Mouse (Mus musculus) lung, postnatal 10 days (tissue): ENCODE measurements around the gene Erbb2.

ENCODE experiments used
- DNase-seq: peaks from one replicate; pipeline ENCODE4 v3.0.0; 2021

Gene Erbb2

DNA sequence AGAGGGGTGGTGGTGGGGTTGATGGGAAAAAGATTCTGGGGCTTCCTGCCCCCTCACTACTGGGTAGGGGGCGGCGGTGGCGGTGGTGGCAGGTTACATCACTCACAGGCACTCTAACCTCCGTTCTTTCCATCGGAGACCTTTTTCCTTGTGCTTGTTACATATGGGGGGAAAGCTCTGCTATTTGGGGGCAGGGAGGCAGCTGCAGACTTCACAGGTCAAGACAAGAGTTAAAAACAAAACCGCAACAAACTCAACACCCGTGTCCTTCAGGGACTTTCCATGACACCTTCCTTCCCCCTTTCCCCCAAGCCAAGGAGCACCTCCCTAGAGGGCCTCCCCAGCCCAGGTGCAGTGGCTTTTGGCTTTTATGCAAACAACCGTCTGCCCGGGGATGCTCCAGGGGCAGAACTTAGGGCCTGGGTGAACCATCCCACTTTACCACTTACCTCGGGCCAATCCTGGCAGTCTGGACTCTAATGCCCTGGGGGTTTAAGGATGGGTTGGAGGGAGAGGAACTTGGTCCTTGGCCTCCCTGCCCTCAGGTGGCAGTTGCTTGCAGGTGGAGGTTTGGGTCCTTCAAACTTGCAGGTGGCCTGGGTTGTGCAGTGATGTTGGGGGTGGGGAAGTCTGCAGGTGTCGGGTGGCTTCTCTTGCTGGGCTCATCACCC is 46.9 kb downstream of the Erbb2 start:
- DNase-seq: no peak

DNA sequence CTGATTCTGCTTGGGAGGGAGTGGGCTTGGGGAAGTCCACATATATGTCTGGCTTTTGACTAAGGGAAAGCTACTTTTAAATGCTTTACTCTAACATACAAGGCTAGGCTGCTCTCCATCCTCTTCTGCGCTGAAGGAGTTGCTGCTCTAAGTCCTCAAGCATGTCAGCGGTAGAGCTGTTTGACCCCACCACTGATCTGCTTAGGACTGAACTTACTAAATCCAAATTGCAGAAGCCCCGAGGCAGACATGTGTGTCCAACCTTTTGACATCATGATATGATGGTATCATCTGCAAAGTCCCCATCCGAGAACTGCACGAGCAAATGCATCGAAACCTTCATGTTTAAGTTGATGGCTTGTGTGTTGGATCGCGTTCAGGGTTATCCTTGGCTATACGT is 47.6 kb downstream of the Erbb2 start:
- no peak for DNase-seq

DNA sequence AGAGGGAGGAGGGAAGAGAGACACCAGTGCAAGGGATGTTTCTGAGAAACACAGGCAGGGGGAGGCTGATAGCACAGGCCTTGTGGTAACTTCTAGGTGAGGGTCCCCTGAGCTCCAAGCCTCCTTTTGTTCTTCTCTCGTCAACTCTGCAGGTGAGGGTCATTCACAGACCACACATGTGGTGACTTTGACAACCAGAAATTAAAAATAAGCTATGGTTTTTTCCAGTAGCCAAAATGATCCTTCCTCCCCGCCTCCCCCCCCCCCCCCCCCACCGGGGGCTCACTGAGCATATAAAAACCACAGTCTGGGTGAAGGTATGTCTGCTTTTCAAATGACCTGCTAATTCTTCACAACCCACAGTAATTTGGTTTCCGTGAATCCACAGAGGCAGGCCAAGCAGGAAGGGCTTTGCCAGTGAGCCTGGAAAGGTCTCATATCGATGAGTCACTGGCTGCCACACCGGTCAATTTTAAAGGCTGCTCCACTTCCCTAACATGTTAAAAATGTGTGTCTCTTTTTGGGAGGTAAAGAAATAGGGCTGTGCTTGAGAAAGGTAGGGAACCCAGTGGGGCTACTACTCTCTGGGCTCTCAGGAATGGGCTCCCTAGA is 48.9 kb downstream of the Erbb2 start:
- no peak for DNase-seq

DNA sequence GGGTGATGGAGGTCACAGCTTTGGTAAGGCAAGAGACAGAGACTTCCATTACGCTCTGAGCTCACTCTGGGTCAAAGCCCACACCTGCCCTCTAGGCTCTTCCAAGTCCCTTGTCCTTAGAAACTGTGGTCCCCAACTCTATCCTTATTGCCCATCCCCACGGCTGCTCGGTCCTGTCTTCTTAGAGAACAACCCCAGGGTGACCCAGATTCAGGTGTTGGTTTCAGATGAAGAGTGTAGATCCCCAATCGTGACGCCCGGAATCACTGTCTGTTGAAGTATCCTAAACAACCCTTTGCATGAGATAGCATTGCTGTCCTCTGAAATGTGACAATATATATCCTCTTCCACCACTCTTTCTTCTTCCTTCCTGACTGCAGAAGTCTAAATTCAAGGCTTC is 50.0 kb downstream of the Erbb2 start:
- DNase-seq: no peak

- no peak for DNase-seq
Measured at GRCm38 (mm10) chr11:98463911-98464310, 51.6 kb downstream of the Erbb2 start.

- DNase-seq: no peak
Measured at GRCm38 (mm10) chr11:98464516-98464915, 52.2 kb downstream of the Erbb2 start.

- DNase-seq: no peak
Measured at GRCm38 (mm10) chr11:98469761-98470714, 57.8 kb downstream of the Erbb2 start.

- DNase-seq: no peak
Measured at GRCm38 (mm10) chr11:98470795-98471194, 58.5 kb downstream of the Erbb2 start.

DNA sequence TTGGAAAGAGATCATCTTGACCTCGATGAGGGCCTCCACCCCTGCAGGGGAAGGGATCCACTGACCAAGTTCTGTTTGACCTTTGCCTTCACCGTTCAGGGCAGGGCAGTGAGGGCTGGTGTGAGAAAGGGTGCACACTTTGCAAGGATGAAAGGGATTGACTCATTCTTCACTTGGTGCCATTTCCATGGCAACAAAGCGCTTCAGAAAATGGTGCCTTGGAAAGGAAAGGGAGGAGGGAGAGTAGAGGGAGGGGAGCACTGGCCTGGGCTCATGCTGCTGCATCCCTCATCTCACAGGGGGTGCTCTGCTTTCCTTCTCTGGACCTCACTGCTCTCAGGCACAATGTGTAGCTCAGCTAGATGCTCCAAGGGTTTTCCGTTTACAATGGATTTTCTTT is 60.4 kb downstream of the Erbb2 start:
- DNase-seq: no peak

DNA sequence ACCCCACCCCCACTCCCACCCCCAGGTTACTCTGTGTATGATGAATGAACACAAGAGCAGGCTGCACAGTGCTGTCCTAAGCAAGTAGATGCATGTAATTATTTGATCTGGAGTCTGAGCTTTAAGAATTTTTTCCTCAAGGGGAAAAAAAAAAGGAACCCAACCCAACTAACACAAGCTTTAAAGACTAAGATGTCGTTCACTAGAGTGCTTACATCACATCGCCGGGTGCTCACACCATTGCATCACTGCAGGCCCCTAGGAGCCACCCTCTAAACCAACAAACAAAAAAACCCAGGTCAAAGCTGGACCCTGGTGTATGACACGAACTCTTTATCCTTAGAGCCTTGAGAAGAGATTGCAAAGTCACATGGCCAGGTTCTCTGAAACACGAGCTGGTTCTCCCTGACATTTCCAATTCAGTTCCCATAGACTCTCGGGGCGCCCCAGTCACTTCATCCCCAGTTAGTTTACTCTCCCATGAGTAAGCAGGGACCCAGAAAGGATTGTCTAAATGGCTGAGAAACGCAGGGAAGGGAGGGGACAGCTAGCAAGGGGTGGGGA is 61.7 kb downstream of the Erbb2 start:
- no peak for DNase-seq

GRCm38 (mm10) chr11:98474967-98475366 is 62.7 kb downstream of the Erbb2 start:
- no peak for DNase-seq

GRCm38 (mm10) chr11:98475630-98476433 is 63.6 kb downstream of the Erbb2 start:
- DNase-seq: no peak

DNA sequence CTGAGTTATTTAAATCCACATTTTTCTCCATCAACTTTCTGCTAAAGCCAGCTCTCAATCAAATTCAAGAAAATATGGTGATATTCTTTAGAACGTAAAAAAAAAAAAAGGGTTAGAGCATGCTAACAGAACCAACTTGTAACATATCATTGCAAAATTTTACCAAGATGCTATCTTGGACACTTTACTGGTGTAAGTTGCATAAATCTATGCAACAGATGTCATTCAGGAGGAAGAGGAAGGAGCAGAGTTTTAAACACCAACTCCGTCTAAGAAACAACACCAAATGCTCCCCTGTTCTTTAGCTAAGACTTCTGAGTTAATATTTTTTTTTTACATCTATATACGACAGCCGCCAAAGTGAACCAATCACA is 64.2 kb downstream of the Erbb2 start:
- no peak for DNase-seq

GRCm38 (mm10) chr11:98477011-98477701 is 64.9 kb downstream of the Erbb2 start:
- DNase-seq: no peak

GRCm38 (mm10) chr11:98479026-98479939 is 67.0 kb downstream of the Erbb2 start:
- DNase-seq: no peak

DNA sequence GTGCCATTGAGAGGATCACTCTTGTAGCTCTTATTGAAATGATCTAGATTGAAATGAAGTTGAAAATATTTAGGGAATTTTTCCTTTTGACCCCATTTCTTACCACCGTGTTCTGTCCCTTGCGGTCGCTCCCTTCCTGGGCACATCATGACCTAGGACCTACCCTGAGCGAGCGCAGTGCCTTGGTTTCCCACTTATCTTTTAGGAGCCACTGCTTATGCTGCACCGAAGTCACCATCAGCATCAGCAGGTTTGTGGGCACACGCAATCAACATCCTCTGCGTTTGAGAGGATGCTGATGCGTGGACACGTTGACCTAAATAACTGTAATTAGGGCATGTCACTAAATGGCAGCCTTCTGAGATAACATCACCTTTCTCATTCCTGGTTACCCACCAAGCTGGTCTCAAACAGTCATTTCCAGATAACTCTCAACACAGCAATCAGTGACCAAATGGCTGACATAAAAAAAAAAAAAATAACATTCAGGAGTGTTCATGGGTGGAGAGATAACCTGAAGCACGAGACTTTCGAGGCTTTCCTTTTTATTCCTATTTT is 67.7 kb downstream of the Erbb2 start:
- DNase-seq: no peak

GRCm38 (mm10) chr11:98481231-98481630 is 69.0 kb downstream of the Erbb2 start:
- DNase-seq: no peak

DNA sequence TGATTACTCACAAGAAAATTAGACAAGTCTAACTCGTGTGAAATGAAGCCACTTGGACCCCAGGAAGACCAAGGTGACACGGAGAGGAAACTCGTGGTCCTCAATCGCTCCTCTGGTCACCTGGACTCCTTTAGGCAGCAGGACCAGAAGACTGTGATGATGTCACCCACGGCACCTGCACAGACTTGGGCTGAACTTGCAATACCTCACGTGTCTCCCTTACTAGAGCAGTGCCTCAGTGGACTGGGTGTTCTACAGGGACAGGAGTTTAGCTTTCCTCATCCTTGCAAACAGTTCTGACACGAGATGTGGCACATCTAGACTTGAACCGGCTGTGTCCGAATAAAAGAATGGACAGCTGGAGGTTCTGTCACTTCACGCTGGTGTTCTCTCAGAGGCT is 69.8 kb downstream of the Erbb2 start:
- DNase-seq: no peak

- no peak for DNase-seq
Measured at GRCm38 (mm10) chr11:98485749-98486148, 73.5 kb downstream of the Erbb2 start.
